Mouse (Mus musculus) liver, embryonic 14.5 days (tissue): ENCODE results near the gene Actl10. TPM values are rescaled to one million over a fixed set of nuclear protein-coding genes. Genes with fewer than 3 reads are reported as not detected.

Experiments used
- ATAC-seq: fragments of 200-750 bp; cut with Nextera tagmentation; 2 replicates; pipeline ENCODE4 v1.8.0; 2017; ENCODE audit warnings: moderate number of reproducible peaks, mild to moderate bottlenecking, moderate library complexity; ENCODE audit not compliant: insufficient read depth
- DNase-seq, 3 experiments: peaks; one replicate each; pipeline ENCODE4 v3.0.0-alpha.2; 2012 to 2013; ENCODE audit warnings: low read depth in 3 of 3, low spot score in 3 of 3
- H3K27ac ChIP-seq: fragments of 300-500 bp; sonication (generic); 2 replicates; pipeline ENCODE4 v1.5.1; 2014; ENCODE audit warnings: moderate library complexity, mild to moderate bottlenecking, control low read depth, inconsistent platforms
- H3K27me3 ChIP-seq: fragments of 300-500 bp; sonication (generic); 2 replicates; pipeline ENCODE4 v1.6.1; 2014; ENCODE audit warnings: mild to moderate bottlenecking, low read length, moderate library complexity; ENCODE audit not compliant: control insufficient read depth, insufficient read depth
- H3K36me3 ChIP-seq: fragments of 300-500 bp; sonication (generic); replicated peaks from 2 replicates; pipeline ENCODE4 v1.6.1; 2014; ENCODE audit warnings: low read depth; ENCODE audit not compliant: control insufficient read depth, insufficient read depth
- H3K4me1 ChIP-seq, 2 experiments: fragments of 200-500 bp in 1 of 2; fragments of 300-500 bp in 1 of 2; sonication (generic) in 1 of 2; replicated peaks; 2 replicates each; pipeline ENCODE4 v1.6.1; 2012 to 2014; ENCODE audit warnings: antibody characterized with exemption in 1 of 2, inconsistent platforms in 1 of 2, low read length in 1 of 2; ENCODE audit not compliant: control insufficient read depth in 2 of 2, insufficient read depth in 2 of 2
- H3K4me2 ChIP-seq: fragments of 300-500 bp; sonication (generic); 2 replicates; pipeline ENCODE4 v1.6.1; 2014; ENCODE audit warnings: low read depth, mild to moderate bottlenecking, control low read depth, moderate library complexity
- H3K4me3 ChIP-seq, 2 experiments: fragments of 200-500 bp in 1 of 2; fragments of 300-500 bp in 1 of 2; sonication (generic) in 1 of 2; 2 replicates each; pipeline ENCODE4 v1.5.1; 2012 to 2014; ENCODE audit warnings: low read depth in 2 of 2, low read length in 2 of 2, mild to moderate bottlenecking in 2 of 2, control low read depth in 1 of 2, inconsistent platforms in 1 of 2, moderate library complexity in 1 of 2; ENCODE audit not compliant: insufficient read depth in 1 of 2
- H3K9ac ChIP-seq: fragments of 300-500 bp; sonication (generic); replicated peaks from 2 replicates; pipeline ENCODE4 v1.6.1; 2014; ENCODE audit warnings: mild to moderate bottlenecking, control low read depth, moderate library complexity
- H3K9me3 ChIP-seq: fragments of 300-500 bp; sonication (generic); 2 replicates; pipeline ENCODE4 v1.6.1; 2016; ENCODE audit warnings: low read length, mixed read lengths; ENCODE audit not compliant: control insufficient read depth
- CTCF ChIP-seq: IDR thresholded peaks from 2 replicates; pipeline ENCODE4 v1.5.1; 2016; ENCODE audit warnings: antibody characterized with exemption, low read depth, control low read depth
- EP300 ChIP-seq: IDR thresholded peaks from 2 replicates; pipeline ENCODE4 v1.6.1; 2016; ENCODE audit warnings: antibody characterized with exemption, low read depth
- WGBS: fragments of 180-500 bp; shearing (Covaris S2); extraction: QIAGEN DNeasy Blood & Tissue Kit; methylation state at CpG from one replicate; pipeline ENCODE4 v1.1.7; 2014; ENCODE audit not compliant: insufficient replicate concordance; 5-methylcytosine and 5-hydroxymethylcytosine counted together
- polyA plus RNA-seq, 2 experiments: library from polyadenylated mRNA; depleted of rRNA in 1 of 2; stranded (reverse) in 1 of 2; unstranded in 1 of 2; fragments of >200 nt; fragmentation: Nextera tagmentation in 1 of 2; extraction: Ambion mirVana in 1 of 2; gene quantifications; 2 replicates each; pipeline versions ENCODE4 v1.2.1 to v1.2.3; 2012 to 2014

Actl10 gene
- polyA plus RNA-seq, 2 experiments: not detected

DNA sequence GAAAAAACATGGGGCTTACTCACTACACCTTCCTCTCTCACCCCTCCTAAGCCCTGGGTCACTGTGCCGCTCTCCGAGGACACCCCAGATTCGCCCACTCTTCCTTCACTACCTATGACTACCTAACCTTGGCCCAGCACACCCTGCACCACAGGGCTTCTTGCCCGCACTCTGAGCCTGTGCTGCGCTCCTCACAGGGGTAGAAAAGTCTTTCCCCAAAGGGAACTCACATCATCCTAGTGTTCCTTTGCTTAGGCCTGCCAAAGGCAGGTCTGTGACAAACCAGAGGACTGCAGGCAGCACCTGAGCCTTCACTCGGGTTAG, 26.1 kb downstream of the Actl10 start:
- ATAC-seq: no peak
- Histone ChIP-seq H3K27ac (no peak overlapping the region), H3K4me2 (no peak overlapping the region), H3K36me3 (no peaks in the 10 kb centered on the region), H3K4me1 (0 out of 4 replicates have a peak, but pooled peaks cover 0 to 1% of the 10 kb centered on the region in 2 experiments), H3K9ac (no peak overlapping the region), H3K9me3 (no peaks in the 10 kb centered on the region), H3K4me3 (no peak overlapping the region), H3K27me3 (no peaks in the 10 kb centered on the region)
- no peak for DNase-seq
- no peak for TF ChIP-seq EP300
- no peak for TF ChIP-seq CTCF
- WGBS: 80% methylated on average over 6 of the region's 6 CpGs

DNA sequence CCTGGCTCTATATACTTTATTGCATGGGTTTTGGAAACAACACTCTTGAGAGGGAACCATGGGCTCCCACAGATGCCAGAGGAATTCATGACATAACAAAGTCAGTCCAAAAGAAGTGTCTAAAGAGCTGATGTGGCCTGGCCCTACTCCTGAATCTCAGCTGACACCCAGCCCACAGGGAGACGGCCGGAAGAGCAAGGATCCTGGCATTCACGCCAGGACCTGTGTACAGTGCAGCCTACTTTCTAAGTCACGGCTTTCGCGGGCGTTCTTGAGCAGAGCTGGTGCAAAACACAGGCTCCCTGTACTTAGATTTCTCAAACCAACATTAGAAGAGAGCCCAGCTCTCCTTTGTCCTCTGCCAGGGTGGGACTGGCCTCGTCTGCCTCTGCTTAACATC, 29.0 kb downstream of the Actl10 start:
- no peaks in the 10 kb centered on the region for H3K27me3 ChIP-seq
- no peak overlapping the region for H3K27ac ChIP-seq
- WGBS: 74% methylated on average over 8 of the region's 8 CpGs
- TF ChIP-seq CTCF: no peak
- no peak overlapping the region for H3K4me3 ChIP-seq
- no peaks in the 10 kb centered on the region for H3K9me3 ChIP-seq
- no peak overlapping the region for H3K9ac ChIP-seq
- no peak overlapping the region for H3K4me2 ChIP-seq
- peaks cover 0 to 18% of the 10 kb centered on the region in 2 experiments for H3K4me1 ChIP-seq
- ATAC-seq (no peak), DNase-seq (no peak)
- H3K36me3 ChIP-seq: no peaks in the 10 kb centered on the region

DNA sequence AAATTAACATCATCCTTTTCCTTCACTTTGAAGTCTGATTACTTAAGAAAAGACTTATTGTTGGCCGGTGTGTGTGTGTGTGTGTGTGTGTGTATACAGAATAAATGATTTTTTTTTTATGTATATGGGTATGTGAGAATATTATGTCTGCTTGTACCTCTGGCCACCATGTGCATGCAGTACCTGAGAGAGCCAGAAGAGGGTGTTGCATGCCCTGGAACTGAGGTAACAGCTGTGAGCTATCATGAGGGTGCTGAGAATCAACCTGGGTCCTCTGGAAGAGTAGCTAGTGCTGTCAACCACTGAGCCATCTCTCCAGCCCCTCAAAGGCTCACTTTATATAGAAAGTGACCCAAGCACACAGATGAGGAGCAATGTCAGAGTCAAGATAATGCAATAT, 29.8 kb downstream of the Actl10 start:
- H3K4me2 ChIP-seq: no peak overlapping the region
- ATAC-seq: no peak
- H3K9ac ChIP-seq: no peak overlapping the region
- no peak for DNase-seq
- H3K9me3 ChIP-seq: no peaks in the 10 kb centered on the region
- H3K4me3 ChIP-seq: no peak overlapping the region
- no peaks in the 10 kb centered on the region for H3K27me3 ChIP-seq
- H3K36me3 ChIP-seq: no peaks in the 10 kb centered on the region
- peaks cover 0 to 18% of the 10 kb centered on the region in 2 experiments for H3K4me1 ChIP-seq
- H3K27ac ChIP-seq: no peak overlapping the region
- TF ChIP-seq CTCF (peak; percentile 55; the same call in 1 of the 2 replicates), EP300 (no peak)
- 76% methylated on average over 1 of the region's 1 CpGs for WGBS

GRCm38 (mm10) chr2:154583906-154584872, 32.6 kb downstream of the Actl10 start:
- no peak for DNase-seq
- H3K4me1 ChIP-seq: peaks cover 0 to 18% of the 10 kb centered on the region in 2 experiments
- H3K27me3 ChIP-seq: no peaks in the 10 kb centered on the region
- 40% methylated on average over 15 of the region's 15 CpGs for WGBS
- no peak for TF ChIP-seq CTCF
- TF ChIP-seq EP300: peak; percentile 32; the same call in 1 of the 2 replicates
- no peaks in the 10 kb centered on the region for H3K9me3 ChIP-seq
- H3K4me3 ChIP-seq: no peak overlapping the region
- no peak overlapping the region for H3K27ac ChIP-seq
- H3K36me3 ChIP-seq: peaks cover 6% of the 10 kb centered on the region
- no peak overlapping the region for H3K9ac ChIP-seq
- no peak overlapping the region for H3K4me2 ChIP-seq
- peak; percentile 73 for ATAC-seq

- Histone ChIP-seq H3K4me2 (no peak overlapping the region), H3K9ac (no peak overlapping the region), H3K4me3 (no peak overlapping the region), H3K36me3 (peaks cover 6% of the 10 kb centered on the region), H3K4me1 (peaks cover 0 to 18% of the 10 kb centered on the region in 2 experiments), H3K9me3 (no peaks in the 10 kb centered on the region), H3K27me3 (no peaks in the 10 kb centered on the region), H3K27ac (no peak overlapping the region)
- DNase-seq: no peak
- ATAC-seq: no peak
- no peak for TF ChIP-seq CTCF
- TF ChIP-seq EP300: no peak
- 67% methylated on average over 17 of the region's 17 CpGs for WGBS
These were observed 33.5 kb downstream of the Actl10 start for GRCm38 (mm10) chr2:154584931-154585601.
